Mouse (Mus musculus): ENCODE measurements around the gene Poln. TPM values are rescaled to one million over a fixed set of nuclear protein-coding genes. Genes with fewer than 3 reads are reported as not detected.

The Poln gene
- polyA plus RNA-seq, 1 experiment: 6.2 TPM

GRCm38 (mm10) chr5:34031022-34031421 lies 138.2 kb downstream of the Poln start:
- Histone ChIP-seq H3K27ac (ENCODE audit: control insufficient read depth, insufficient read depth, low read depth, low read length, poor library complexity) (no peak overlapping the region), H3K4me3 (replicated peaks; ENCODE audit: control insufficient read depth, low read depth, low read length) (no peak overlapping the region), H3K4me1 (ENCODE audit: control insufficient read depth, insufficient read depth, low read length) (no peaks in the 10 kb centered on the region)
- WGBS: 22% methylated on average over 6 of the region's 6 CpGs
- no peak for TF ChIP-seq POLR2A (IDR thresholded peaks at IDR 0.05; ENCODE audit: borderline replicate concordance, control insufficient read depth, low read depth, low read length)
- TF ChIP-seq CTCF (IDR thresholded peaks at IDR 0.05; ENCODE audit: control insufficient read depth, insufficient read depth, low read length): no peak

- Histone ChIP-seq H3K4me3 (replicated peaks; ENCODE audit: control insufficient read depth, low read depth, low read length) (no peak overlapping the region), H3K27ac (ENCODE audit: control insufficient read depth, insufficient read depth, low read depth, low read length, poor library complexity) (no peak overlapping the region), H3K4me1 (ENCODE audit: control insufficient read depth, insufficient read depth, low read length) (no peaks in the 10 kb centered on the region)
- TF ChIP-seq CTCF (IDR thresholded peaks at IDR 0.05; ENCODE audit: control insufficient read depth, insufficient read depth, low read length) (no peak), POLR2A (IDR thresholded peaks at IDR 0.05; ENCODE audit: borderline replicate concordance, control insufficient read depth, low read depth, low read length) (no peak)
- WGBS: 81% methylated on average over 4 of the region's 4 CpGs
Measured at GRCm38 (mm10) chr5:34030101-34030500, 139.1 kb downstream of the Poln start.

- WGBS: 72% methylated on average over 4 of the region's 4 CpGs
- TF ChIP-seq POLR2A (IDR thresholded peaks at IDR 0.05; ENCODE audit: borderline replicate concordance, control insufficient read depth, low read depth, low read length) (no peak), CTCF (IDR thresholded peaks at IDR 0.05; ENCODE audit: control insufficient read depth, insufficient read depth, low read length) (no peak)
- H3K27ac ChIP-seq (ENCODE audit: control insufficient read depth, insufficient read depth, low read depth, low read length, poor library complexity): no peak overlapping the region
- H3K4me3 ChIP-seq (replicated peaks; ENCODE audit: control insufficient read depth, low read depth, low read length): no peak overlapping the region
- no peaks in the 10 kb centered on the region for H3K4me1 ChIP-seq (ENCODE audit: control insufficient read depth, insufficient read depth, low read length)
Measured at GRCm38 (mm10) chr5:34018968-34019367, 150.3 kb downstream of the Poln start.

- TF ChIP-seq CTCF (IDR thresholded peaks at IDR 0.05; ENCODE audit: control insufficient read depth, insufficient read depth, low read length): no peak
- no peak for TF ChIP-seq POLR2A (IDR thresholded peaks at IDR 0.05; ENCODE audit: borderline replicate concordance, control insufficient read depth, low read depth, low read length)
- no peak overlapping the region for H3K4me3 ChIP-seq (replicated peaks; ENCODE audit: control insufficient read depth, low read depth, low read length)
- H3K27ac ChIP-seq (ENCODE audit: control insufficient read depth, insufficient read depth, low read depth, low read length, poor library complexity): no peak overlapping the region
- no peaks in the 10 kb centered on the region for H3K4me1 ChIP-seq (ENCODE audit: control insufficient read depth, insufficient read depth, low read length)
- 36% methylated on average over 1 of the region's 1 CpGs for WGBS
Measured at GRCm38 (mm10) chr5:34014652-34015051, 154.6 kb downstream of the Poln start.

- TF ChIP-seq POLR2A (IDR thresholded peaks at IDR 0.05; ENCODE audit: borderline replicate concordance, control insufficient read depth, low read depth, low read length) (no peak), CTCF (IDR thresholded peaks at IDR 0.05; ENCODE audit: control insufficient read depth, insufficient read depth, low read length) (no peak)
- Histone ChIP-seq H3K4me3 (replicated peaks; ENCODE audit: control insufficient read depth, low read depth, low read length) (no peak overlapping the region), H3K4me1 (ENCODE audit: control insufficient read depth, insufficient read depth, low read length) (no peaks in the 10 kb centered on the region), H3K27ac (ENCODE audit: control insufficient read depth, insufficient read depth, low read depth, low read length, poor library complexity) (no peak overlapping the region)
- WGBS: 69% methylated on average over 4 of the region's 4 CpGs
Measured at GRCm38 (mm10) chr5:34007392-34007941, 161.8 kb downstream of the Poln start.

- WGBS: 70% methylated on average over 4 of the region's 4 CpGs
- TF ChIP-seq CTCF (IDR thresholded peaks at IDR 0.05; ENCODE audit: control insufficient read depth, insufficient read depth, low read length): no peak
- no peak for TF ChIP-seq POLR2A (IDR thresholded peaks at IDR 0.05; ENCODE audit: borderline replicate concordance, control insufficient read depth, low read depth, low read length)
- H3K4me3 ChIP-seq (replicated peaks; ENCODE audit: control insufficient read depth, low read depth, low read length): no peak overlapping the region
- no peaks in the 10 kb centered on the region for H3K4me1 ChIP-seq (ENCODE audit: control insufficient read depth, insufficient read depth, low read length)
- no peak overlapping the region for H3K27ac ChIP-seq (ENCODE audit: control insufficient read depth, insufficient read depth, low read depth, low read length, poor library complexity)
Measured at GRCm38 (mm10) chr5:34006832-34007231, 162.4 kb downstream of the Poln start.

GRCm38 (mm10) chr5:34004618-34005017 lies 164.6 kb downstream of the Poln start:
- H3K4me1 ChIP-seq (ENCODE audit: control insufficient read depth, insufficient read depth, low read length): no peaks in the 10 kb centered on the region
- H3K27ac ChIP-seq (ENCODE audit: control insufficient read depth, insufficient read depth, low read depth, low read length, poor library complexity): no peak overlapping the region
- no peak for TF ChIP-seq POLR2A (IDR thresholded peaks at IDR 0.05; ENCODE audit: borderline replicate concordance, control insufficient read depth, low read depth, low read length)
- no peak for TF ChIP-seq CTCF (IDR thresholded peaks at IDR 0.05; ENCODE audit: control insufficient read depth, insufficient read depth, low read length)
- H3K4me3 ChIP-seq (replicated peaks; ENCODE audit: control insufficient read depth, low read depth, low read length): no peak overlapping the region
- WGBS: 75% methylated on average over 5 of the region's 5 CpGs

- H3K27ac ChIP-seq (ENCODE audit: control insufficient read depth, insufficient read depth, low read depth, low read length, poor library complexity): no peak overlapping the region
- WGBS: 91% methylated on average over 4 of the region's 4 CpGs
- H3K4me1 ChIP-seq (ENCODE audit: control insufficient read depth, insufficient read depth, low read length): peaks cover under 1% of the 10 kb centered on the region; the same call in 1 of the 2 replicates
- H3K4me3 ChIP-seq (replicated peaks; ENCODE audit: control insufficient read depth, low read depth, low read length): no peak overlapping the region
- TF ChIP-seq CTCF (IDR thresholded peaks at IDR 0.05; ENCODE audit: control insufficient read depth, insufficient read depth, low read length): no peak
- TF ChIP-seq POLR2A (IDR thresholded peaks at IDR 0.05; ENCODE audit: borderline replicate concordance, control insufficient read depth, low read depth, low read length): no peak
Measured at GRCm38 (mm10) chr5:34002636-34003035, 166.6 kb downstream of the Poln start.

- no peak overlapping the region; the same call in 1 of the 2 replicates for H3K27ac ChIP-seq (ENCODE audit: control insufficient read depth, insufficient read depth, low read depth, low read length, poor library complexity)
- WGBS: 84% methylated on average over 1 of the region's 1 CpGs
- H3K4me1 ChIP-seq (ENCODE audit: control insufficient read depth, insufficient read depth, low read length): peaks cover 2% of the 10 kb centered on the region
- no peak for TF ChIP-seq POLR2A (IDR thresholded peaks at IDR 0.05; ENCODE audit: borderline replicate concordance, control insufficient read depth, low read depth, low read length)
- TF ChIP-seq CTCF (IDR thresholded peaks at IDR 0.05; ENCODE audit: control insufficient read depth, insufficient read depth, low read length): no peak
- H3K4me3 ChIP-seq (replicated peaks; ENCODE audit: control insufficient read depth, low read depth, low read length): no peak overlapping the region
Measured at GRCm38 (mm10) chr5:34001401-34001800, 167.8 kb downstream of the Poln start.
